Mouse (Mus musculus) kidney, embryonic 16.5 days (tissue): ENCODE data around the gene Ccl20. TPM values are rescaled to one million over a fixed set of nuclear protein-coding genes. Genes with fewer than 3 reads are reported as not detected.

ENCODE experiments used
- ATAC-seq: fragments of 200-750 bp; cut with Nextera tagmentation; 2 replicates; pipeline ENCODE4 v1.8.0; 2017; ENCODE audit warnings: moderate TSS enrichment; ENCODE audit not compliant: low FRiP score, low TSS enrichment
- H3K27ac ChIP-seq: fragments of 300-500 bp; sonication (generic); 2 replicates; pipeline ENCODE4 v1.5.1; 2014; ENCODE audit warnings: low read length
- H3K27me3 ChIP-seq: fragments of 300-500 bp; sonication (generic); 2 replicates; pipeline ENCODE4 v1.6.1; 2014; ENCODE audit warnings: low read length, control low read depth, mixed read lengths; ENCODE audit not compliant: insufficient read depth
- H3K36me3 ChIP-seq: fragments of 300-500 bp; sonication (generic); 2 replicates; pipeline ENCODE4 v1.6.1; 2014; ENCODE audit warnings: low read length, control low read depth, mixed read lengths; ENCODE audit not compliant: insufficient read depth
- H3K4me1 ChIP-seq: fragments of 300-500 bp; sonication (generic); 2 replicates; pipeline ENCODE4 v1.6.1; 2014; ENCODE audit warnings: low read length, control low read depth, mixed read lengths; ENCODE audit not compliant: insufficient read depth
- H3K4me2 ChIP-seq: fragments of 300-500 bp; sonication (generic); replicated peaks from 2 replicates; pipeline ENCODE4 v1.6.1; 2014; ENCODE audit warnings: low read depth, low read length
- H3K4me3 ChIP-seq: fragments of 300-500 bp; sonication (generic); 2 replicates; pipeline ENCODE4 v1.5.1; 2014; ENCODE audit warnings: mild to moderate bottlenecking, low read length
- H3K9ac ChIP-seq: fragments of 300-500 bp; sonication (generic); replicated peaks from 2 replicates; pipeline ENCODE4 v1.6.1; 2014; ENCODE audit warnings: low read length
- H3K9me3 ChIP-seq: fragments of 300-500 bp; sonication (generic); 2 replicates; pipeline ENCODE4 v1.6.1; 2016; ENCODE audit warnings: low read length, control low read depth
- WGBS: fragments of 180-500 bp; shearing (Covaris S2); extraction: QIAGEN DNeasy Blood & Tissue Kit; methylation state at CpG from one replicate; pipeline ENCODE4 v1.1.7; 2014; 5-methylcytosine and 5-hydroxymethylcytosine counted together
- polyA plus RNA-seq: library from polyadenylated mRNA; unstranded; fragments of >200 nt; fragmentation: Nextera tagmentation; extraction: Ambion mirVana; gene quantifications from 2 replicates; pipeline ENCODE4 v1.2.1, GENCODE M21; 2015

Ccl20 gene
- polyA plus RNA-seq, 1 experiment from 2014 or later: 0.92 TPM

DNA sequence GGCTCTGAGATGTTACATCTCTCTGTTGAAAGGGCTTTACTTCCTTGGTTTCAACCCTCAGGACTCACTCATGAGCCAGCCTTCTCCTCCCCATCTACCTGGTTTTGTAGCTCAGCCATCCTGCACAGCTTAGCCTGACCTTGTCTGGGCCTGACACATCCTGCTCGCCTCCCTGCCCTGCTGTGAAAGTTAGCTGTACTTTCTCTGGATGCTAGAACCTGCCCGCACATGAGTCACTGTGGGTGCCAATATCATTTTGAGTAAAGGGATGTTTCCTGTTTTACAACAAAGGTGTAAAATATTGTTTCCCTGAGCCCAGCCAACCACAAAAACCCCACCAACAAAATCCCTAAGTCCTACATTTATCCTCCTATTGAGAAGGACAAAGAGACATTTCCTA lies 6.6 kb downstream of the Ccl20 start:
- Histone ChIP-seq H3K4me1 (no peaks in the 10 kb centered on the region), H3K27me3 (no peaks in the 10 kb centered on the region), H3K9ac (no peak overlapping the region), H3K27ac (no peak overlapping the region), H3K9me3 (no peaks in the 10 kb centered on the region), H3K36me3 (no peaks in the 10 kb centered on the region), H3K4me3 (no peak overlapping the region), H3K4me2 (no peak overlapping the region)
- WGBS: 90% methylated on average over 2 of the region's 2 CpGs
- no peak for ATAC-seq

DNA sequence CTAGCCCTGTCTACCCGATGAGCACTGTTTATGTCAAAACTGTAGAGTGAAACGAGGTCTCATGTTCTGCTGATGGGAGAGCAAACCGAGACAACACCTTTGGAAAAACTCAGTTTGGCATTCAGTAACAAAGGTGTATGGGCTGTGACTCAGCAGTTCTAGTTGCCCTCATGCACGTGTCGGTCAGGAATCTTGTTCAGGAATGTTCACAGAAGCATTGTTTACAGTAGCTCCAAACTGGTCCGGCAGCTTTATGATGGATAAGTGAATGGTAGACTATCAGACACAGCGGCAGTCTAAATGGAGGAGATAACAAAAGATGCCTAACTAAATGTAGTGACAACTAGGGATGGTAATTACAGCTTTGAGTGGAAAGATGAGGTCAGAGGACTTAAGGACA lies 19.3 kb downstream of the Ccl20 start:
- H3K4me2 ChIP-seq: no peak overlapping the region
- no peak overlapping the region for H3K4me3 ChIP-seq
- no peaks in the 10 kb centered on the region for H3K36me3 ChIP-seq
- 64% methylated on average over 7 of the region's 7 CpGs for WGBS
- H3K9me3 ChIP-seq: no peaks in the 10 kb centered on the region
- no peaks in the 10 kb centered on the region for H3K27me3 ChIP-seq
- no peak for ATAC-seq
- no peaks in the 10 kb centered on the region for H3K4me1 ChIP-seq
- no peak overlapping the region for H3K9ac ChIP-seq
- no peak overlapping the region for H3K27ac ChIP-seq

DNA sequence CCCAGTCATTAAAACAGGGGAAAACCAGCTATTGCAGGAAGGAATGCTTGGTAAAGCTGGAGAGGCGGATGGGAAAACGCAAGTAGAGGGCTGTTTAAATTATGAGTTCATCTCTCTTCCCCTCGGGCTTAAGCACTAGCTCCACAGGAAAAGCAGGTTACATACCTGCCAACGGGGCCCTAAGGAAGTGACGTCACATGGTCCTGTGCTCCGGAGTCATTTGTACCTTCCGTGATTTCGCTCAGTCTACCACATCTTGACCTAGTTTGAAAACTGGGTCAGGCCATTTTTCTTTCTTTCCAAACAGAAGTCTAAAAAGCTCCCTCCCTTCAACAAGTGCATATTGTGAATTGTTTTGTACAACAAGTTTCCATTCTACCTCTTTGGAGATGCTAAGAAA lies 21.3 kb downstream of the Ccl20 start:
- Histone ChIP-seq H3K9ac (no peak overlapping the region), H3K9me3 (no peaks in the 10 kb centered on the region), H3K4me3 (no peak overlapping the region), H3K27me3 (no peaks in the 10 kb centered on the region), H3K4me2 (no peak overlapping the region), H3K27ac (no peak overlapping the region), H3K36me3 (no peaks in the 10 kb centered on the region), H3K4me1 (no peaks in the 10 kb centered on the region)
- 64% methylated on average over 8 of the region's 8 CpGs for WGBS
- ATAC-seq: no peak

- Histone ChIP-seq H3K9me3 (no peaks in the 10 kb centered on the region), H3K27me3 (no peaks in the 10 kb centered on the region), H3K4me3 (no peak overlapping the region), H3K4me1 (no peaks in the 10 kb centered on the region), H3K27ac (no peak overlapping the region), H3K36me3 (no peaks in the 10 kb centered on the region), H3K4me2 (no peak overlapping the region), H3K9ac (no peak overlapping the region)
- no peak for ATAC-seq
- 87% methylated on average over 6 of the region's 6 CpGs for WGBS
Measured at GRCm38 (mm10) chr1:83138721-83139120, 22.2 kb downstream of the Ccl20 start.

DNA sequence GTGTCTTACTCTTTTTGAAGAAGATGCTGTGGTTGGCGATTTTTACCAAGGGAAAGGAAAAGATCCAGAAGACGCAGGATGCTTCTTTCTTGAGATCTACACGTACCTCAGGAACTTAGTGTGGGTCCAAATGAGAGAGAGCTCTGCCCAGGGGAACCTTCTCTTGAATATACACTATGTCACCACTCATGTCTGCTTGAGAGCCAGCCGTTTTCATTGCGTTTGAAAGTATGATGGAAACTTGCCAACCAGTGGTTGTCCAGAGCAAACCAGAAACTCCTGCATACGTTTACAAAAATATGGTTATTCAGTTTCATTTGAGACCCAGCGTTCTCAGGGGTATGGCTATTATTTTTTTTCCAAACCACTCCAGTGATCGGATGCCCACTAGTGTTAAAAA lies 24.9 kb downstream of the Ccl20 start:
- ATAC-seq: no peak
- H3K4me3 ChIP-seq: no peak overlapping the region
- H3K9ac ChIP-seq: no peak overlapping the region
- no peaks in the 10 kb centered on the region for H3K4me1 ChIP-seq
- no peaks in the 10 kb centered on the region for H3K36me3 ChIP-seq
- no peaks in the 10 kb centered on the region for H3K27me3 ChIP-seq
- no peak overlapping the region for H3K4me2 ChIP-seq
- no peak overlapping the region for H3K27ac ChIP-seq
- WGBS: 84% methylated on average over 8 of the region's 8 CpGs
- no peaks in the 10 kb centered on the region for H3K9me3 ChIP-seq

DNA sequence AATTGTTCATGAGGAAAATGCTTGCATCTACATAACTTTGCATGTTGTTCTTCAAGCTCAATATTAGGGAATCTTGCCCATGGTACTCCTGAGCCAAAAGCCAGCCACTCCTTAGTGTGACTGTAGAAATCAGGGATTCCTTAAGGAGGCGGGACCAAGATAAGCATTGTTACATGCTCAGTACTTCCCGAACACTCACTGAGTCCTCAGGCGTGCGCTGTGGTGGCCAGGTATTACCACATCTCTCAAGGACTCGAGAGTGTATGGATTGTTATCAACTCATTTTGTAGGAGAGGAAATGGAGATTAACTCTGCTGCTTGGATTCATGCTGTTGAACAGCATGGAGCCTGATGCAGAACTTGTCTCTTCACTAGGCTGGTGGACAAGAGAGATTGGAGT lies 25.5 kb downstream of the Ccl20 start:
- 84% methylated on average over 5 of the region's 5 CpGs for WGBS
- Histone ChIP-seq H3K4me3 (no peak overlapping the region), H3K9ac (no peak overlapping the region), H3K27ac (no peak overlapping the region), H3K4me1 (no peaks in the 10 kb centered on the region), H3K4me2 (no peak overlapping the region), H3K9me3 (no peaks in the 10 kb centered on the region), H3K36me3 (no peaks in the 10 kb centered on the region), H3K27me3 (no peaks in the 10 kb centered on the region)
- no peak for ATAC-seq

GRCm38 (mm10) chr1:83146547-83146946 lies 30.0 kb downstream of the Ccl20 start:
- Histone ChIP-seq H3K27ac (no peak overlapping the region), H3K9ac (no peak overlapping the region), H3K27me3 (no peaks in the 10 kb centered on the region), H3K36me3 (no peaks in the 10 kb centered on the region), H3K4me1 (no peaks in the 10 kb centered on the region), H3K9me3 (no peaks in the 10 kb centered on the region), H3K4me2 (no peak overlapping the region), H3K4me3 (no peak overlapping the region)
- no peak for ATAC-seq
- WGBS: 87% methylated on average over 2 of the region's 2 CpGs

DNA sequence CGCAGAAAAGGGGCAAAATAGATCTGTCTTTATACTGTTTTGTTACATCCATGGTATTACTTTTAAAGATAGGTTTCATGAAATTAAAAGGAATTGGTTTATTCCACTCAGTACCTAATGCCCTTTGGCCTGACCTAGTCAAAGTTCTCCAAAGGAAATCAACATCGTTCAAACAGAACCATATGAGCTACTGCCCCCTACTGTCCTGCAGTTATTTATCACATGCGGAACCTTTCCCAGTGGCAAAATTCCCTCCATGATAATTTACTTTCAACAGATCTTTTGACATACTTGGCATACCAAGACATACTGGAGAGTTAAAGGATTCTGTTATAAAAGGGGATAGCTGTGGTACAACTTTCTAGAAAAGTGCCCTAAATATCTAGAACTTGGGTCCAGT lies 33.7 kb downstream of the Ccl20 start:
- Histone ChIP-seq H3K4me3 (no peak overlapping the region), H3K4me1 (no peaks in the 10 kb centered on the region), H3K9ac (no peak overlapping the region), H3K27me3 (no peaks in the 10 kb centered on the region), H3K4me2 (no peak overlapping the region), H3K36me3 (no peaks in the 10 kb centered on the region), H3K27ac (no peak overlapping the region), H3K9me3 (no peaks in the 10 kb centered on the region)
- 78% methylated on average over 3 of the region's 3 CpGs for WGBS
- no peak for ATAC-seq

DNA sequence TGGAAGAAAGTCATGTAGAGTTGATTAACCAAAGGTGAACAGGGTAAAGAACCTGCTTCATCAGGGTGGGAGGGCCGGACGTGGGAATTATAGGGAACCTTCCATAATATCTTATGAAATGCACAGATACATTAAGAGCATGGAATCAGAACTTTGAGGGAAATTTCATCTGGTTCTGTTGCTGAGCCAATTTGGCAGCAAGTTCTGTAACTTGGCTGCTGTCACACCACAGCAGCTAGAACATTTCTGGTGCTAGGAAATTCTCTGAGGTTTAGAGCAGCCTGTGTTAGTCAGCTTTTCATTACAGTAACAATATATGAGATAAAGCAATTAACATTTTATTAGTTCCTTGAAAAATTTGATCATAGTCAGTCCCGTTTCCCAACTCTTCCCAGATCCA lies 36.4 kb downstream of the Ccl20 start:
- H3K4me3 ChIP-seq: no peak overlapping the region
- no peaks in the 10 kb centered on the region for H3K9me3 ChIP-seq
- no peaks in the 10 kb centered on the region for H3K27me3 ChIP-seq
- H3K27ac ChIP-seq: no peak overlapping the region
- no peaks in the 10 kb centered on the region for H3K36me3 ChIP-seq
- no peak overlapping the region for H3K4me2 ChIP-seq
- no peak for ATAC-seq
- H3K9ac ChIP-seq: no peak overlapping the region
- WGBS: 87% methylated on average over 3 of the region's 3 CpGs
- no peaks in the 10 kb centered on the region for H3K4me1 ChIP-seq

GRCm38 (mm10) chr1:83156876-83157275 lies 40.3 kb downstream of the Ccl20 start:
- Histone ChIP-seq H3K27me3 (no peaks in the 10 kb centered on the region), H3K4me3 (no peak overlapping the region), H3K4me2 (no peak overlapping the region), H3K4me1 (peaks cover 2% of the 10 kb centered on the region; the same call in 1 of the 2 replicates), H3K9ac (no peak overlapping the region), H3K27ac (no peak overlapping the region), H3K36me3 (no peaks in the 10 kb centered on the region), H3K9me3 (no peaks in the 10 kb centered on the region)
- ATAC-seq: no peak
- WGBS: 86% methylated on average over 1 of the region's 1 CpGs

DNA sequence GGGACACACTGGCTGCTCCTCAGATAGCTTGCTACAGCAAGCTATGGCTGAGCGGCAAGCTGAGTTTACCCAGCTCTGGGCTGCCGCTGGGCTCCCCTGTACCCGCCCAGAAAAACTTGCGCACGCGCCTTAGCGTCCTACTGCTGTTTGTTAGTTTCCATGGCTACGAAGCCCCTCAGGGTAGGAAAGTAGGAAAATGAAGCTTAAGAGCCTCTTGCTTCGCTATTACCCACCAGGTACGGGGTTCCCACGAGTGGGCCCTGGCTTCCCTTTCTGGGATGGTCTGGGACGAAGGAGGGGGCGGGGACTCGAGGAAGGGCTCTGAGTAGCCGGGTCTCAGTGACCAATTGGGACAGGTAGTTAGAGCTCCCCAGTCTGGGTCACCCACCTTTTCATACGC lies 43.0 kb downstream of the Ccl20 start, which contains the start of gene Daw1:
Gene Daw1 (plus strand): TSS at position 150 of the 400 bp plus-strand sequence.
- H3K4me3 ChIP-seq: peak within 1 kb of the TSS; percentile 56
- peak within 1 kb of the TSS; percentile 23; the same call in 1 of the 2 replicates for H3K27ac ChIP-seq
- H3K27me3 ChIP-seq: no peaks in the 10 kb centered on the region
- peak within 1 kb of the TSS; percentile 57 for H3K9ac ChIP-seq
- H3K9me3 ChIP-seq: no peaks in the 10 kb centered on the region
- H3K4me1 ChIP-seq: peaks cover 5% of the 10 kb centered on the region; the same call in 1 of the 2 replicates
- WGBS: under 1% methylated on average over 16 of the region's 16 CpGs
- H3K36me3 ChIP-seq: no peaks in the 10 kb centered on the region
- peak within 1 kb of the TSS; percentile 64 for H3K4me2 ChIP-seq
- peak; percentile 95 for ATAC-seq
